Mouse (Mus musculus) cerebellum, postnatal 10 days (tissue): ENCODE measurements around the gene Nmnat1.
"Not testable (repeated sequence)": the region's sequence is repeated elsewhere in the genome, so short reads cannot be mapped to it uniquely, and the experiment has no call there.

ENCODE experiments used
- DNase-seq, 2 experiments: peaks; one replicate each; pipeline ENCODE4 v3.0.0; 2021; ENCODE audit warnings: mixed read lengths in 2 of 2

Gene Nmnat1

GRCm38 (mm10) chr4:149444465-149444864 lies 40.5 kb downstream of the Nmnat1 start:
- no peak for DNase-seq

GRCm38 (mm10) chr4:149442436-149442835 lies 42.6 kb downstream of the Nmnat1 start:
- no peak for DNase-seq

GRCm38 (mm10) chr4:149440576-149440975 lies 44.4 kb downstream of the Nmnat1 start:
- no peak for DNase-seq

- not testable (repeated sequence) for DNase-seq
Measured at GRCm38 (mm10) chr4:149431887-149432286, 53.1 kb downstream of the Nmnat1 start.

GRCm38 (mm10) chr4:149429592-149429991 lies 55.4 kb downstream of the Nmnat1 start:
- peak; percentile 84 to 89 for DNase-seq

- peak; percentile 100 for DNase-seq
Measured at GRCm38 (mm10) chr4:149426325-149427199, 58.4 kb downstream of the Nmnat1 start, which contains the start of gene Ube4b. Ube4b (minus strand) TSS chr4:149426749.

- peak; percentile 71 to 78 for DNase-seq
Measured at GRCm38 (mm10) chr4:149425801-149426292, 59.2 kb downstream of the Nmnat1 start.

- no peak for DNase-seq
Measured at GRCm38 (mm10) chr4:149424755-149425154, 60.2 kb downstream of the Nmnat1 start.

GRCm38 (mm10) chr4:149417854-149418365 lies 67.1 kb downstream of the Nmnat1 start:
- DNase-seq = no peak
